Mouse (Mus musculus) intestine, embryonic 14.5 days (tissue): ENCODE measurements around the gene Cyp2d22. TPM values are rescaled to one million over a fixed set of nuclear protein-coding genes. Genes with fewer than 3 reads are reported as not detected.

ENCODE experiments used
- ATAC-seq: fragments of 200-750 bp; cut with Nextera tagmentation; replicated peaks from 2 replicates; pipeline ENCODE4 v1.8.0; 2017; ENCODE audit warnings: low read depth, moderate number of reproducible peaks, moderate TSS enrichment, moderate library complexity; ENCODE audit not compliant: low FRiP score, low TSS enrichment
- DNase-seq: peaks from one replicate; pipeline ENCODE4 v3.0.0-alpha.2; 2018; ENCODE audit warnings: low spot score
- H3K27ac ChIP-seq: fragments of 300-500 bp; sonication (generic); 2 replicates; pipeline ENCODE4 v1.5.1; 2014; ENCODE audit warnings: low read depth, mild to moderate bottlenecking, control low read depth
- H3K27me3 ChIP-seq: fragments of 300-500 bp; sonication (generic); replicated peaks from 2 replicates; pipeline ENCODE4 v1.6.1; 2014; ENCODE audit warnings: low read length, control low read depth; ENCODE audit not compliant: control insufficient read depth, insufficient read depth
- H3K36me3 ChIP-seq: fragments of 300-500 bp; sonication (generic); 2 replicates; pipeline ENCODE4 v1.6.1; 2014; ENCODE audit warnings: low read length, control low read depth; ENCODE audit not compliant: control insufficient read depth, insufficient read depth
- H3K4me1 ChIP-seq: fragments of 300-500 bp; sonication (generic); replicated peaks from 2 replicates; pipeline ENCODE4 v1.6.1; 2014; ENCODE audit warnings: low read length, control low read depth, mixed read lengths; ENCODE audit not compliant: control insufficient read depth, insufficient read depth
- H3K4me2 ChIP-seq: fragments of 300-500 bp; sonication (generic); 2 replicates; pipeline ENCODE4 v1.6.1; 2014; ENCODE audit warnings: low read length
- H3K4me3 ChIP-seq: fragments of 300-500 bp; sonication (generic); 2 replicates; pipeline ENCODE4 v1.5.1; 2014; ENCODE audit warnings: low read depth, low read length, control low read depth, mixed read lengths
- H3K9ac ChIP-seq: fragments of 300-500 bp; sonication (generic); 2 replicates; pipeline ENCODE4 v1.6.1; 2014; ENCODE audit warnings: mild to moderate bottlenecking, low read length
- H3K9me3 ChIP-seq: fragments of 300-500 bp; sonication (generic); 2 replicates; pipeline ENCODE4 v1.6.1; 2016; ENCODE audit warnings: low read length, control low read depth; ENCODE audit not compliant: control insufficient read depth
- WGBS: fragments of 180-500 bp; shearing (Covaris S2); extraction: QIAGEN DNeasy Blood & Tissue Kit; methylation state at CpG from one replicate; pipeline ENCODE4 v1.1.7; 2014; 5-methylcytosine and 5-hydroxymethylcytosine counted together
- polyA plus RNA-seq: library from polyadenylated mRNA; unstranded; fragments of >200 nt; fragmentation: Nextera tagmentation; extraction: Ambion mirVana; gene quantifications from 2 replicates; pipeline ENCODE4 v1.2.1, GENCODE M21; 2014

Gene Cyp2d22
- polyA plus RNA-seq, 1 experiment from 2014 or later = 8.5 TPM

GRCm38 (mm10) chr15:82347303-82347676 lies 32.8 kb downstream of the Cyp2d22 start:
- Histone ChIP-seq H3K9me3 (no peaks in the 10 kb centered on the region), H3K9ac (no peak overlapping the region), H3K36me3 (peaks cover 40% of the 10 kb centered on the region), H3K27ac (peak overlapping the region; percentile 67; the same call in 1 of the 2 replicates), H3K4me1 (peaks cover 18% of the 10 kb centered on the region), H3K4me2 (peak overlapping the region; percentile 55), H3K4me3 (peak overlapping the region; percentile 61), H3K27me3 (no peaks in the 10 kb centered on the region)
- DNase-seq (no peak), ATAC-seq (no peak)
- WGBS = 77% methylated on average over 4 of the region's 4 CpGs

GRCm38 (mm10) chr15:82346580-82347302 lies 33.3 kb downstream of the Cyp2d22 start:
- peak; percentile 10; the same call in 1 of the 2 replicates for ATAC-seq
- H3K4me1 ChIP-seq = peaks cover 21% of the 10 kb centered on the region
- no peak for DNase-seq
- H3K9ac ChIP-seq = peak overlapping the region; percentile 66
- no peaks in the 10 kb centered on the region for H3K27me3 ChIP-seq
- peak overlapping the region; percentile 61 for H3K4me3 ChIP-seq
- 49% methylated on average over 14 of the region's 14 CpGs for WGBS
- no peaks in the 10 kb centered on the region for H3K9me3 ChIP-seq
- peak overlapping the region; percentile 67 for H3K27ac ChIP-seq
- H3K36me3 ChIP-seq = peaks cover 40% of the 10 kb centered on the region
- H3K4me2 ChIP-seq = peak overlapping the region; percentile 55

- Histone ChIP-seq H3K36me3 (peaks cover 37% of the 10 kb centered on the region), H3K4me3 (peak overlapping the region; percentile 61), H3K9me3 (no peaks in the 10 kb centered on the region), H3K27ac (peak overlapping the region; percentile 82), H3K4me1 (peaks cover 22% of the 10 kb centered on the region), H3K9ac (peak overlapping the region; percentile 66), H3K27me3 (no peaks in the 10 kb centered on the region), H3K4me2 (peak overlapping the region; percentile 55)
- 0% methylated on average over 51 of the region's 51 CpGs for WGBS
- ATAC-seq = peak; percentile 97
- peak; percentile 99 for DNase-seq
These were observed 34.1 kb downstream of the Cyp2d22 start for GRCm38 (mm10) chr15:82345820-82346470.

- Histone ChIP-seq H3K27ac (no peak overlapping the region), H3K4me3 (no peak overlapping the region), H3K27me3 (no peaks in the 10 kb centered on the region), H3K9ac (no peak overlapping the region), H3K4me2 (no peak overlapping the region), H3K9me3 (no peaks in the 10 kb centered on the region), H3K36me3 (peaks cover 27% of the 10 kb centered on the region), H3K4me1 (peaks cover 26% of the 10 kb centered on the region)
- DNase-seq (no peak), ATAC-seq (no peak)
- WGBS = 86% methylated on average over 6 of the region's 6 CpGs
These were observed 35.1 kb downstream of the Cyp2d22 start for GRCm38 (mm10) chr15:82344971-82345370.

GRCm38 (mm10) chr15:82343368-82344287 lies 36.4 kb downstream of the Cyp2d22 start:
- H3K4me3 ChIP-seq = no peak overlapping the region
- H3K9ac ChIP-seq = no peak overlapping the region
- H3K36me3 ChIP-seq = peaks cover 14% of the 10 kb centered on the region
- no peak for ATAC-seq
- no peak for DNase-seq
- H3K4me1 ChIP-seq = peaks cover 28% of the 10 kb centered on the region
- WGBS = 89% methylated on average over 27 of the region's 27 CpGs
- no peaks in the 10 kb centered on the region for H3K27me3 ChIP-seq
- no peaks in the 10 kb centered on the region for H3K9me3 ChIP-seq
- no peak overlapping the region for H3K27ac ChIP-seq
- no peak overlapping the region for H3K4me2 ChIP-seq

- DNase-seq (no peak), ATAC-seq (no peak)
- Histone ChIP-seq H3K27me3 (no peaks in the 10 kb centered on the region), H3K4me3 (no peak overlapping the region), H3K9me3 (no peaks in the 10 kb centered on the region), H3K4me2 (peak overlapping the region; percentile 72; the same call in 1 of the 2 replicates), H3K9ac (no peak overlapping the region), H3K36me3 (peaks cover 3% of the 10 kb centered on the region; the same call in 1 of the 2 replicates), H3K4me1 (peaks cover 30% of the 10 kb centered on the region), H3K27ac (peak overlapping the region; percentile 88; the same call in 1 of the 2 replicates)
- 78% methylated on average over 5 of the region's 5 CpGs for WGBS
These were observed 37.5 kb downstream of the Cyp2d22 start for GRCm38 (mm10) chr15:82342543-82342935.

GRCm38 (mm10) chr15:82341675-82342542 lies 38.2 kb downstream of the Cyp2d22 start:
- peak overlapping the region; percentile 82 for H3K9ac ChIP-seq
- no peaks in the 10 kb centered on the region for H3K9me3 ChIP-seq
- WGBS = 57% methylated on average over 15 of the region's 15 CpGs
- DNase-seq (peak; percentile 63), ATAC-seq (no peak)
- H3K4me1 ChIP-seq = peaks cover 27% of the 10 kb centered on the region
- H3K4me3 ChIP-seq = peak overlapping the region; percentile 53
- peaks cover 3% of the 10 kb centered on the region; the same call in 1 of the 2 replicates for H3K36me3 ChIP-seq
- H3K27ac ChIP-seq = peak overlapping the region; percentile 88
- no peaks in the 10 kb centered on the region for H3K27me3 ChIP-seq
- peak overlapping the region; percentile 72 for H3K4me2 ChIP-seq
